Mouse (Mus musculus) neural tube, embryonic 10.5 days (tissue): Measurements from ENCODE around the gene Galnt4.
"Not testable (repeated sequence)": the region's sequence is repeated elsewhere in the genome, so short reads cannot be mapped to it uniquely, and the experiment has no call there.

Experiments
- DNase-seq: peaks from one replicate; pipeline ENCODE4 v3.0.0-alpha.2; 2017; ENCODE audit warnings: low spot score; ENCODE audit errors: extremely low spot score

Galnt4 gene

GRCm38 (mm10) chr10:99156808-99157207 is 48.8 kb downstream of the Galnt4 start:
- no peak for DNase-seq

- DNase-seq: not testable (repeated sequence)
These were observed 49.7 kb downstream of the Galnt4 start for GRCm38 (mm10) chr10:99157697-99158096.

GRCm38 (mm10) chr10:99161987-99162582 is 54.1 kb downstream of the Galnt4 start:
- DNase-seq: no peak
